In genomic region chr7:6372993-6373392, GRCm38 (mm10) we compare ENCODE assay signal across 13 mouse cellular contexts. TPM values are rescaled to one million over a fixed set of nuclear protein-coding genes. Genes with fewer than 3 reads are reported as not detected.
"Had no signal": no experiment of that assay in that cellular context is flagged by ENCODE, and none has a peak within 500 bp of the region (broad histone marks: within the 10 kb centered on the region; RNA-seq: fewer than 3 reads in every experiment).

No protein-coding gene starts in this region.

- DNase-seq: retina, postnatal 1 day; right cerebral cortex, adult 18-20 months; right cerebral cortex, postnatal 14 days; right cerebral cortex, postnatal 25 days; right cerebral cortex, postnatal 4 days; spleen, adult 18-20 months; thymus, adult 18-20 months; thymus, adult 2 months; thymus, postnatal 14 days; thymus, postnatal 25 days; thymus, postnatal 36 days; thymus, postnatal 4 days had no signal

RNA-seq across cellular contexts. Expression of gene Smim17, which starts 25.5 kb away (rescaled TPM):
- total RNA-seq: neutrophil, adult 5-6 weeks had no signal

RNA-seq across cellular contexts. Expression of gene Gm20715, which starts 37.1 kb away (rescaled TPM):
- total RNA-seq: neutrophil, adult 5-6 weeks had no signal
